Mouse (Mus musculus): ENCODE results near the gene Wasf1. TPM values are rescaled to one million over a fixed set of nuclear protein-coding genes. Genes with fewer than 3 reads are reported as not detected.

The Wasf1 gene
- polyA plus RNA-seq, 1 experiment from 2014 or later: 125 TPM

DNA sequence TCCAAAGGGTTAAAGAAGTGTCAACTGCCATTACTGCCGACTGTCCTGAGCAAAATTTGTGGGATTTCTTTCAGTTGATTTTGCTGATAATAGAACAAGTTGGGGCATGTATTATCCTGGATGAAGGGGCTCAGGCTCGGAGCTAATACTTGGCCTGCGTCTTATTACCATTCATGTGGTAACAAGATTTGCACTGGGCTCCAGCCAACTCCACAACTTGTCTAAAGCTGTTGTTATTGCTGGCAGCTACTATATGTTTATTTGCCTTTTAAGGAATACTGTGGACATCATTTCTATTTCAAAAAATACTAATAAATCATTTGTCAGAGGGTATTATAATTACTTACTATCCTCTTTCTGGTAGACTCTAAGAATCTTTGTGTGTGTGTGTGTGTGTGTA, 66.9 kb downstream of the Wasf1 start:
- no peaks in the 10 kb centered on the region for H3K27me3 ChIP-seq (replicated peaks)
- 60% methylated on average over 3 of the region's 3 CpGs for WGBS
- H3K9ac ChIP-seq: no peak overlapping the region
- H3K4me1 ChIP-seq: no peaks in the 10 kb centered on the region
- no peak overlapping the region for H3K27ac ChIP-seq
- no peak overlapping the region for H3K4me2 ChIP-seq
- H3K9me3 ChIP-seq: no peaks in the 10 kb centered on the region
- 0 out of 2 replicates have a peak, but pooled peaks cover 3% of the 10 kb centered on the region for H3K36me3 ChIP-seq (replicated peaks)
- H3K4me3 ChIP-seq: no peak overlapping the region
- ATAC-seq (replicated peaks): no peak

DNA sequence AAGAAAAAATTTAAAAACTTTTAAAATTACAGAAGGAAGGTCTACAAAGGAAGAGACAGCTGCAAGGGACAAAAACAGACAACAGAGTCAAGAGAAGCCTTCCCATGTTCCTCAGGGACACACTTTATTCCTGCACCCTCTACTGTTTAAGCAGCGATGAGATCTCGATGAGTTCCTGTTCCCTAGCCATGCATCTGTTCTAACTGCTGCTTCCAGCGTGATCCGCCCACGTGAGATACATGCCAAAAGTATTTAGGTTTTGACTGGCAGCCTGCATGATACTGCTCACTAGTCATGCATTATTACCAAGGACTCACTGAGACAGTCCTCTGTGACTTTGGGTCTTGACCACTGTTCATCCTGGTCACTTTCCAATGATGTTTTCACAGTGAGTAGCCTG, 72.9 kb downstream of the Wasf1 start:
- no peak for ATAC-seq (replicated peaks)
- no peaks in the 10 kb centered on the region for H3K27me3 ChIP-seq (replicated peaks)
- H3K4me2 ChIP-seq: no peak overlapping the region
- no peak overlapping the region for H3K4me3 ChIP-seq
- no peak overlapping the region for H3K9ac ChIP-seq
- 92% methylated on average over 5 of the region's 5 CpGs for WGBS
- H3K27ac ChIP-seq: no peak overlapping the region
- H3K9me3 ChIP-seq: no peaks in the 10 kb centered on the region
- no peaks in the 10 kb centered on the region for H3K4me1 ChIP-seq
- H3K36me3 ChIP-seq (replicated peaks): no peaks in the 10 kb centered on the region

DNA sequence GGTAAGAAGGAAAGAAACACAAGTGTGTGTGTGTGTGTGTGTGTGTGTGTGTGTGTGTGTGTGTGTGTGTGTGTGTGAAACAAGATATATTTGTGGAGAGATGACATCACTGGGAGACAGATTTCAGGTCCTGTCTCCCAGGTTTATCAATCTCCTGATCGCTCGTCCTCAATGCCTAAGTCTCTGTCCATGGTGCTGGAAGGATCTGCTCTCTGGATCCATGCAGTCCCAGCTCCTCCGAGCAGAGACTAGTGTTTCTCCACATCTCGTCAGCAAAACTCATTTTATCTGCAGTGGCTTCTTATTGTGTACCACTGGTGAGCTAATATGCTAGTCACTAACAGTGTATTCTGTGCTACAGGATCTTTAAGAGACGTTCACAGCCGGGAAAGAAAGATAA, 78.1 kb downstream of the Wasf1 start:
- no peaks in the 10 kb centered on the region for H3K27me3 ChIP-seq (replicated peaks)
- no peak overlapping the region for H3K9ac ChIP-seq
- no peak overlapping the region for H3K4me3 ChIP-seq
- no peaks in the 10 kb centered on the region for H3K36me3 ChIP-seq (replicated peaks)
- no peak overlapping the region for H3K4me2 ChIP-seq
- H3K27ac ChIP-seq: no peak overlapping the region
- no peak for ATAC-seq (replicated peaks)
- 0 out of 2 replicates have a peak, but pooled peaks cover 3% of the 10 kb centered on the region for H3K4me1 ChIP-seq
- H3K9me3 ChIP-seq: no peaks in the 10 kb centered on the region
- 57% methylated on average over 6 of the region's 6 CpGs for WGBS

DNA sequence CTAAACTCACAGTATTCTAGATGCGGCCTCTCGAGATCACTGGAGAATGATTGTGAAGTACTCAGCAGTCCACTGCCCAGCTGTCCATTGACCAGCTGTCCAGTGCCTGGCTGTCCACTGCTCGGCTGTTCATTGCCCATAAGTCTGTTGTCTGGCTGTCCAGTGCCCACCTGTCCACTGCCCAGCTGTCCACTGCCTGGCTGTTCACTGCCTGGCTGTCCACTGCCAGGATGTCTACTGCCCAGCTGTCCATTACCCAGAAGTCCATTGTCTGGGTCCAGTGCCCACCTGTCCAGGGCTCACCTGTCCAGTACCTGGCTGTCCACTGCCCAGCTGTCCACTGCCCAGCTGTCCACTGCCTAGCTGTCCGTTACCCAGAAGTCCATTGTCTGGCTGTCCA, 78.7 kb downstream of the Wasf1 start:
- Histone ChIP-seq H3K9me3 (no peaks in the 10 kb centered on the region), H3K4me1 (0 out of 2 replicates have a peak, but pooled peaks cover 3% of the 10 kb centered on the region), H3K4me2 (no peak overlapping the region), H3K27ac (no peak overlapping the region), H3K36me3 (replicated peaks) (no peaks in the 10 kb centered on the region), H3K27me3 (replicated peaks) (no peaks in the 10 kb centered on the region), H3K9ac (no peak overlapping the region), H3K4me3 (no peak overlapping the region)
- WGBS: 94% methylated on average over 4 of the region's 4 CpGs
- ATAC-seq (replicated peaks): no peak

DNA sequence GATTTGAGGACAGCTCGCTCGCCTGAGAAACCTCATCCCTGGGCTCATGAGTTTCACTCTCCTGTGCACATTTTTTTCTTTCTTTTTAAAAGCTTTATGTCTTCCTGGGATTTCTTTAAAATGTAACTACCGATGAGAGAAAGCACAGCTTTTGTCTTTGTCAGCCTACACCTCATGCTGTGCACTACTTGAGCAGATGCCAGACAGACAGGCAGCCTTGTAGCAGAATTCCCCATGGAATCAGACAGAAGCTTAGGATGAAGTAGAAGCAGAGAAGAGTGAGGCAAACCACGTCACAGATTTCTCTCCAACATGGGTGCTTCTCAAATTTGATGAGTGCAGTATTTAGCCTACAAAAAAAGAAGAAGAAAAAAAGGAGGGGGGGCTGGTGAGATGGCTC, 81.3 kb downstream of the Wasf1 start:
- Histone ChIP-seq H3K9ac (no peak overlapping the region), H3K27me3 (replicated peaks) (no peaks in the 10 kb centered on the region), H3K36me3 (replicated peaks) (no peaks in the 10 kb centered on the region), H3K4me3 (no peak overlapping the region), H3K4me2 (no peak overlapping the region), H3K4me1 (peaks cover 13% of the 10 kb centered on the region), H3K27ac (no peak overlapping the region), H3K9me3 (no peaks in the 10 kb centered on the region)
- ATAC-seq (replicated peaks): no peak
- WGBS: 21% methylated on average over 4 of the region's 4 CpGs

DNA sequence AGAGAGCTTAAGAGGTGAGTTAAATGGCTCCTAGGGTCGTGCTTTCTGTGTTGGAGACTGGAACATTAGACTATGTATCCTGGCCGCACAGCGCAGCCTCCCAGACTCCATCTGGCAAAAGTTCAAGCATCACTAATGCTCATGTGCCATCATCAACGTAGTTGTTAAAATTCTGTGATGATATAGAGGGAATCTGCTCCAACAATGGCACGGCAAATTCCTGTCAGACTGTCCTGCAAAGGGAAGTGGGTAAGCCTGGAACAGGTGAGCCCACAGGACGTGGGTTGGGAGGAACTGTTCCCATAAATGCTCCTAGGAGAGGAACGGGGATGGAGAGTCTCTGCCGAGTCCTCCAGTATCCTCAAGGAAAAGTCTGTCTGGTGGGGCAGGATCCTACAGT, 85.3 kb downstream of the Wasf1 start:
- Histone ChIP-seq H3K4me3 (no peak overlapping the region), H3K36me3 (replicated peaks) (no peaks in the 10 kb centered on the region), H3K4me2 (no peak overlapping the region), H3K27me3 (replicated peaks) (no peaks in the 10 kb centered on the region), H3K27ac (no peak overlapping the region), H3K9me3 (no peaks in the 10 kb centered on the region), H3K9ac (no peak overlapping the region), H3K4me1 (peaks cover 20% of the 10 kb centered on the region)
- ATAC-seq (replicated peaks): no peak
- 58% methylated on average over 8 of the region's 8 CpGs for WGBS

DNA sequence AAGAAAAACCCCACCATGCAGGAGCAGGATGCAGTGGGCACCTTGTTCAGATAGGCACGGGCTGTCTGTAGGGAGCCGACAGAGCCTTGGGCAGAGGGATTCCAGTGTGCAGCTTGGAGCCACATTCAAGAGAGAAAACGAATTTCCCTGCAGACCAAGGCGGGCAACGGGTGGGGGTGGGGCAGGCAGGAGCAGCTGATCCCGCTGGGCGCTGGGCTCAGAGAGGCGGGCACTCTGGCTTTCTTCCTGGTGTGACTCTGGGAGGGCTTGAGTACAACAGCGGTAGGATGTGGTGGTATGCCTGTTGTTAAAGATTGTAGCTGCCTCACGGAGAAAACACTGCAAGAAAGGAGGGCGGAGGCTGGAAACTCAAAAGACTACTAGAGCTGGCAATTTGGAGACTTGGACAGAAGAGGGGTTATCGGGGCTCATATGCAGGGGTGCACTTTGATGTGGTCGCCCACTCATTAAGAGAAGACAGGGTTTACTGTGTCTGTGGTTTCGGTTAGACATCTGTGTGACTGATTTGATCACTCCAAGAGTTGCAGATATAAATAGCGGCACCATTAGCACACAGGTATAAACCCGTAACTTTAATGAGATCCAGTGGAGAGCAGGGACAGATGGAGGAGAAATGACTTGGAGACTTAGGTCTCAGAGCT, 86.2 kb downstream of the Wasf1 start:
- ATAC-seq (replicated peaks): peak; percentile 77
- WGBS: 10% methylated on average over 16 of the region's 16 CpGs
- Histone ChIP-seq H3K27me3 (replicated peaks) (no peaks in the 10 kb centered on the region), H3K4me3 (peak overlapping the region; percentile 27), H3K27ac (peak overlapping the region; percentile 55; the same call in 1 of the 2 replicates), H3K4me1 (peaks cover 18% of the 10 kb centered on the region), H3K9me3 (no peaks in the 10 kb centered on the region), H3K36me3 (replicated peaks) (no peaks in the 10 kb centered on the region), H3K4me2 (peak overlapping the region; percentile 56), H3K9ac (peak overlapping the region; percentile 37)

DNA sequence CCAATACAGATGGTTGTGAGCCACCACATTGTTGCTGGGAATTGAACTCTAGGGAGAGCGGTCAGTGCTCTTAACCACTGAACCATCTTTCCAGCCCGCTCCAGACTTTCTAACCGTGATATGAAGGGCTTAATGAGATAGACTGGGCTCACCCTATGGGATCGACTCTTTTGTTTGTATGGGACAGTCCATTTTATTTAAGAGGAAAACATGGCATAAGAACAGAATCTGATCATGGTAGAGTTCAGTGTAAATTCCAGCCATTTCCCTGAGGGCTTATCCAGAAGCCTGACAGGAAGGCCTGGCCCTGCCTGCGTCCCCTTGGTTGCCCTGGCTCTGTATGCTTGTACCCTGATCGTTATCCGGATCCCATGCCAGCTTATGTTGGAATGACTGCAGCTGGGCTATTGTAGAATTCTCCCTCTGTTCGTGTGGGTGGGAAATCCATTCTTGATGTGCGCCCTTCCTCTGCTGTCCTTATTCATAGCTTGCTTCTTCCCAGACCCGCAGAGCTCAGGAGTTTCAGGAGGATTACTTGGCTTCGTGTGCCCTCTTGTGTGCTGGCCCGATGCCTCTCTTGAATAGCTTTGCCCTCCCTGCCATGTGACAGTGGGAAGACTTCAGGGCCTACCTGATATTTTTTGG, 87.4 kb downstream of the Wasf1 start:
- WGBS: 47% methylated on average over 12 of the region's 12 CpGs
- peak overlapping the region; percentile 32; the same call in 1 of the 2 replicates for H3K27ac ChIP-seq

DNA sequence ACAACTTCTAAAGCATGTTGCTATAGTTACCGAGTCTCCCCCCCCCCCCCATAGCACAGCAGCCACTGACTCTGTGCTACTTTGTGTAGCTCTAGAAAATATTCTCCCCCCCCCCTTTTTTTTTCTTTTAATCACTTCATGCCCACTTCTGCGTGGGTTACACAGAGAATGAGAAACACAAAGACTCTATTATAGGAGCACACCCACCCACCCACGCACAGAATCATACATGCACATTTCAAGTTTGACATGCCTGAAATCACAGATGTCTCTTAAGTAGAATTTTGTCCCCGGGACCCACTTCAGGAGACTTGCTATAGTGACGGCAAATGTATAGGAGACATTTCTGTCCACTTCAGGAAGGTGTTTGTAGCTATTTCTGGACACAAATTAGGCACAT, 88.0 kb downstream of the Wasf1 start:
- no peak overlapping the region for H3K9ac ChIP-seq
- 59% methylated on average over 5 of the region's 5 CpGs for WGBS
- no peaks in the 10 kb centered on the region for H3K9me3 ChIP-seq
- no peak overlapping the region for H3K4me3 ChIP-seq
- no peak for ATAC-seq (replicated peaks)
- H3K27me3 ChIP-seq (replicated peaks): no peaks in the 10 kb centered on the region
- no peak overlapping the region for H3K4me2 ChIP-seq
- H3K4me1 ChIP-seq: peaks cover 17% of the 10 kb centered on the region
- H3K27ac ChIP-seq: no peak overlapping the region
- H3K36me3 ChIP-seq (replicated peaks): no peaks in the 10 kb centered on the region

More for the DNA sequence above, 87.4 kb downstream of the Wasf1 start:
- no peaks in the 10 kb centered on the region for H3K36me3 ChIP-seq (replicated peaks)
- no peaks in the 10 kb centered on the region for H3K27me3 ChIP-seq (replicated peaks)
- no peaks in the 10 kb centered on the region for H3K9me3 ChIP-seq
- H3K4me1 ChIP-seq: peaks cover 17% of the 10 kb centered on the region
- H3K4me3 ChIP-seq: no peak overlapping the region
- H3K4me2 ChIP-seq: no peak overlapping the region
- H3K9ac ChIP-seq: no peak overlapping the region
- peak; percentile 64 for ATAC-seq (replicated peaks)

DNA sequence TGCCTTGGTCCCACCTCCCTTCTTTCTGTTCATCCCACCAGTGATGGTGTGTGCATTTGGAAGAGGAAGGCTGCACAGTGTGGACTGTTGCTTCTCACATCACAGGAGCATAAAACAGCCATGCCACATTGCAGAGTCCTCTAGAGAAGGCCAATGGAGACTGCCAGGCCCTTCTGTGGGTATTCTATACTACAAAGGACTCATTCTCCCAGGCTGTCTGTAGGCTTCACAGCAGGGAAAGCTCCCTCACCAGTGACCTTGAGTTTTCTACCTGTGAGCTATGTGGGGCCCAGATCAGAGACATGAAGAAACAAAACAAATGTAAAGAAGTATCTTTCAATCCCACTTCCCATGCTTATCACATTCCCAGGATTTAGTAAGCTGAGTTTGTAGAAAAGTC, 100.5 kb downstream of the Wasf1 start:
- H3K9ac ChIP-seq: no peak overlapping the region
- H3K36me3 ChIP-seq (replicated peaks): no peaks in the 10 kb centered on the region
- H3K9me3 ChIP-seq: no peaks in the 10 kb centered on the region
- ATAC-seq (replicated peaks): no peak
- no peak overlapping the region for H3K4me2 ChIP-seq
- no peaks in the 10 kb centered on the region for H3K27me3 ChIP-seq (replicated peaks)
- peaks cover 3% of the 10 kb centered on the region; the same call in 1 of the 2 replicates for H3K4me1 ChIP-seq
- H3K4me3 ChIP-seq: no peak overlapping the region
- no peak overlapping the region for H3K27ac ChIP-seq

DNA sequence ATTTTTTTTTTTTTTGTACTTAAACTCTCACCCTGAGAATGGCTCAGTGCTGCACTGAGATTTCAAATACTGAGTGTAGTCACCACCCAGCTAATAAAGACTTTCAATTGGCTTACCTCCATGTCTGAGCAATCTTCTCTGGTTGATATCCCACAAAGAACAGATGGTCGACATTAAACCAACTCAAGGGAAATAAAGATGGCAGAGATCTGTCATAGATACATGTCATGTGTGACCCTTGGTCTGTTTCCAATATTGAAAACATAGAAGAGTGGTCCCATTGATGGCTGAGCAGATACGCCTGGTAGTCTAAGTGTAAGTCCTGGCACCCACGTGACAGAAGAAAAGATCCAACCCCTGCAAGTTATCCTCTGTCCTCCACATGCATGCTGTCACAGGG, 101.3 kb downstream of the Wasf1 start:
- WGBS: 85% methylated on average over 3 of the region's 3 CpGs
- H3K4me1 ChIP-seq: peaks cover 3% of the 10 kb centered on the region; the same call in 1 of the 2 replicates
- no peak overlapping the region for H3K4me3 ChIP-seq
- no peaks in the 10 kb centered on the region for H3K36me3 ChIP-seq (replicated peaks)
- H3K4me2 ChIP-seq: no peak overlapping the region
- no peak for ATAC-seq (replicated peaks)
- H3K27me3 ChIP-seq (replicated peaks): no peaks in the 10 kb centered on the region
- H3K9ac ChIP-seq: no peak overlapping the region
- H3K9me3 ChIP-seq: no peaks in the 10 kb centered on the region
- H3K27ac ChIP-seq: no peak overlapping the region

DNA sequence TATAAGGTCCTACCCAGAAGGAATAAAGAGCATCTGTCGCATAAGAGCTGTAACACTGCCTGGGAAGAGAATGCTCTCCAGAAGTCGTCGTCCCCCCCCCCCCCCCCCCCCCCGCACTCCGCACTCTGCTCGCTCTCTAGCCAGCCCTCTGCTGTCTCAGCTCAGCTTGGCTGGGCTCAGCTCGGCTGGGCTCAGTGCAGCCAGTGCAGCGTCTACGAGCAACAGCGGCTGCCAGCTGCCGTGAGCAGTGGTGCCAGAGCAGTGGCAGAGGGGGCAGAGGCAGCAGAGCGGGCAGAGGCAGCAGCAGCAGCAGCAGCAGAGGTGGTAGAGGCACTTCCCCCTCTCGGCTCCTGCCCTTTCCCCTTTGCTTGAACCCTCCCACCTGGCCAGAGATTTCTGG, 102.1 kb downstream of the Wasf1 start:
- Histone ChIP-seq H3K9me3 (no peaks in the 10 kb centered on the region), H3K27me3 (replicated peaks) (no peaks in the 10 kb centered on the region), H3K4me3 (no peak overlapping the region), H3K9ac (no peak overlapping the region), H3K4me1 (peaks cover 3% of the 10 kb centered on the region; the same call in 1 of the 2 replicates), H3K4me2 (peak overlapping the region; percentile 8; the same call in 1 of the 2 replicates), H3K27ac (no peak overlapping the region), H3K36me3 (replicated peaks) (no peaks in the 10 kb centered on the region)
- WGBS: 18% methylated on average over 8 of the region's 13 CpGs
- ATAC-seq (replicated peaks): peak; percentile 90
